Mouse (Mus musculus): ENCODE measurements around the gene Etfrf1. TPM values are rescaled to one million over a fixed set of nuclear protein-coding genes. Genes with fewer than 3 reads are reported as not detected.
A peak's percentile ranks its signal among the peaks of the same experiment; 100 is the strongest.

Gene Etfrf1
- total RNA-seq, 2 experiments from 2014 or later: 51.1 to 66.7 TPM

DNA sequence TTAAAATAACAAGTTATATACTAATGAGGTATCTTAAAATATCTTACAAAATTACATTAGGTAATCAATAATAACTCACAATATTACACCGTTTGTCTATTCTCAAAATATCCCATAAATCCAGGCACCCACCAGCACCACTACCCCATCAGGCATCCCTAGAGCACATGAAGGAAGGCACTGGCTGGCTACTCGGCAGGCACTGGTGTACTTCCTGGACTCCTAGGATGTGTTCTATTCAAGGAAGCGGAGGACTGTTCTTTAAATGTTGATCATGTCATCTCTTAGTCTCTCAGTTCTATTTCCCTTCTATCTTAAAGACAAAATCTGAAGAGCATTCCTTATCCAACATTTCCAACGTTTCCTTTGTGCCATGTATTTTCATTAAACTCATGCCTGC lies 26.2 kb downstream of the Etfrf1 start:
- intact Hi-C loops (cut with DNase I): no loop called here
- no peak overlapping the region for H3K4me3 ChIP-seq
- no peak for TF ChIP-seq CTCF (IDR thresholded peaks at IDR 0.05)
- no peak for DNase-seq
- no peak overlapping the region for H3K27ac ChIP-seq

DNA sequence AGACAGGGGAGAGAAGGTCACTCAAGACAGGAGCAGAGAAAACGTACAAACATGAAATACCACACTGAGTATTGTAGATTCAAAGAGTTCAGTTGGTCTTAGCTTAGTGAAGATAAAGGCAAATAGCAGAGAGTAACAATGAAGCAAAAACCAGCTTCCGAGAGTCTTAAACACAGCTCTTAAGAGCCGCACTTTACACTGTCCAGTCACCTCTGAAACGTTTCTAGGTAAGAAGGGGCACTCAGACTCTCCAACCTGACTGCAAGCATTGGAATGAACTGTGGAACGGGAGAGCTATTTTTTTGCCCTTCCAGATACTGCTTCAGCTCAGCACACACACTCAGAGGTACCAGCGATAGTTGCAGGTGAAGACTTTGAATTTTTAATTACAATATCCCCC lies 29.4 kb downstream of the Etfrf1 start:
- no peak for TF ChIP-seq CTCF (IDR thresholded peaks at IDR 0.05)
- intact Hi-C loops (cut with DNase I): no loop called here

DNA sequence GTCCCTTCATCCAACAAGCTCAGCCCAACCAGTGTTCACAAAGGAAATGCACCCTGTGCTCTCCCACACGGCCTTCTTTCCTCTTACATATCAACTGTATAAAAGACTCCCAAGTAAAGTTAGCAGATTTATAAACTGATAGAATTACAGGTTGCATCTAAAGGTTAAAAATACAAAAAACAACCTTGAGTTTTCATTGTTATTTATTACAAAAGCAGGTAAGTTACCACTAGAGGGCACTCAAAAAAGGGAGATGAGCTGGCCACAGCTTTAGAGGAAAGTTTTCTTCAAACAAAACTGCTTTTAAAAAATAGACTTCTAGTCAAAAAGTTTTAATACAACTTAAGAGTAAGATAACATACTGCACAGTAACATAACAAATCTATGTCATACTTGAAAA lies 31.6 kb downstream of the Etfrf1 start:
- no peak for DNase-seq
- Histone ChIP-seq H3K27ac (no peak overlapping the region), H3K4me3 (no peak overlapping the region)
- intact Hi-C loops (cut with DNase I): loop anchor here (1.0 kb wide), 1 partner anchor 100 kb away; no protein-coding TSS in a partner anchor
- peak; percentile 74 for TF ChIP-seq CTCF (IDR thresholded peaks at IDR 0.05)

More for the DNA sequence above, 29.4 kb downstream of the Etfrf1 start:
- DNase-seq: no peak
- Histone ChIP-seq H3K27ac (no peak overlapping the region), H3K4me3 (no peak overlapping the region)

DNA sequence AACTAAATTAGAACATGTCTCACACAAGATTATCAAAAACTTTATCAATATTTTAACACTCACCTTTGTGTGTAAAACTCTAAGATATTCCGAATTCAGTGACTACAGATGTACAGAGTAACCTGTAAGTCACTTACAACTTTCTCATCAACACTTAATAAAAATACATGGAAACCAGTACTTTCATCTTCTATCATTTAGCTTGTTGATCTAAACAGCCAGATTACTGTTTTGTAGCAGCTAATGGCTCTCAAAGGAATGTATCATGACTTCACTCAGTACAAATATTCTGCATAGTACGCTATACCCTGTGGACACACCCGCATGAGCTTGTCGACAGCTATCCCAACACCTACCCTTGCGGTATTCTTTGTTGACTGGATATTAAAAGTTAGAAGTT lies 35.9 kb downstream of the Etfrf1 start:
- Histone ChIP-seq H3K4me3 (no peak overlapping the region), H3K27ac (no peak overlapping the region)
- DNase-seq: no peak
- TF ChIP-seq CTCF (IDR thresholded peaks at IDR 0.05): no peak
- intact Hi-C loops (cut with DNase I): loop anchor here (5.0 kb wide), 1 partner anchor 35 kb away; the partner anchor contains the start of genes Casc1 and Etfrf1

DNA sequence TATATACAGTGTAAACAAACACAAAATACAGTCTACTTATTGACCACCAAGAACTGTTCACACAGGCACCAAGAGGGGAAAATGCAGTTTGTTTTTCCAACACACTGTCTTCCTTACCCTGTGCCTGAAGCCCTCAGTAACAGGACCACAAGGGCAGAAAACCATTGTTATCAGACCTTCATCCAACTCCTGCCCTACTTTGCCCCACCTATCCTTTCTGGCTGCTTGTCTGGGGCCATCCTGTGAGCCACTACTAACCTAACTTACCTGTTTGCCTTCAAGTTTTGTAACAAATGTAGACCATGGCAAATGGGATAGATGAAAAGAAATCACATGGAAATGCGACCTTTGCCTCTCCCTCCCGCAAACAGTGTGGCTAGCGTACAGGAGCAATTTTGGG lies 37.0 kb downstream of the Etfrf1 start:
- intact Hi-C loops (cut with DNase I): loop anchor here (2.0 to 5.0 kb wide), 2 partner anchors 36 to 93 kb away; partner anchors contain the start of genes Casc1 and Etfrf1
- peak overlapping the region; percentile 82 for H3K4me3 ChIP-seq
- DNase-seq: no peak
- no peak overlapping the region for H3K27ac ChIP-seq
- no peak for TF ChIP-seq CTCF (IDR thresholded peaks at IDR 0.05)

DNA sequence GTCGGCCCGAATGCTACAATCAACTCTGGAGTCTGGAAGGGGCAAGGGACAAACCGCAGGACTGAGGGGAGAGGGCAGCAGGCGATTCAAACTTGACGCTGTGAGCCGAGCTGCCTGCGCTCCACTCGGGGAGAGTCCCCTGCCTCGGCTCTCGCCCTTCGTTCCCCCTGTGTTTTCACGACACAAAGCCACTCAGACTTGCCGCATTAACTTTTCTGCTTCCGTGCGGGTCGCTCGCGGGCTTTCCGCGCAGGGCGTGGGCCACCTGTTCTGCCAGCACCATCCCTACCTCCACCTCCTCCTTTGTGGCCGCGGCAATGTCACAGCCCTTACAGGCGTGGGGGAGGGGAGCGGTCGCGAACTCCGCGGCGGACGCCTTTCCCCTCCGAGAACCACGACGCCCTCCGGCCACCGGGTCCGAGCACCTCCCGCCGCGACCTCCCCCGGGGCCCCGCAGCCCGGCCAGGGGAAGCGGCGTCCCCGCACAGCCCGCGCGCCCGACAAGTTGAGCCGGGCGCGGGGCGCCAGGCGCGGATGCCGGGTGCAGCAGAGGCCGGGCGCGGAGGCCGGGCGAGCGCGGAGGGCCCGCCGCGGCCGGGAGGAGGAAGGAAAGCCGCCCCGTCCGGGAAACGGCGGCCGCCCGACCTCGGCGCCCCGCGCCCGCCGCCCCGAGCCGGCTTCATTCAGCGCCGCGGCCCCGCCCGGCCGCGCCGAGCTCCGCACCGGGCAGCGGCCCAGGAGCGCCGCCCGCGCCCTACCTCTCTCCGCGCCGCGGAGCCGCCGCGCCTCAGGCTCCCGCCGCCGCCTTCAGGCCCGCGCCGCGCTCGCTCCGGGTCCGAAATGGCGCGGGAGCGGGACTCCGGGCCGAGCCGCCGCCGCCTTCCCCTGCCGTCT lies 38.6 kb downstream of the Etfrf1 start:
- no peak for TF ChIP-seq CTCF (IDR thresholded peaks at IDR 0.05)
- intact Hi-C loops (cut with DNase I): loop anchor here (2.0 to 5.0 kb wide), 3 partner anchors 37 to 91 kb away; partner anchors contain the start of genes Casc1 and Etfrf1
- H3K4me3 ChIP-seq: peak overlapping the region; percentile 82
- peak overlapping the region; percentile 87 for H3K27ac ChIP-seq
- peak; percentile 68 for DNase-seq

DNA sequence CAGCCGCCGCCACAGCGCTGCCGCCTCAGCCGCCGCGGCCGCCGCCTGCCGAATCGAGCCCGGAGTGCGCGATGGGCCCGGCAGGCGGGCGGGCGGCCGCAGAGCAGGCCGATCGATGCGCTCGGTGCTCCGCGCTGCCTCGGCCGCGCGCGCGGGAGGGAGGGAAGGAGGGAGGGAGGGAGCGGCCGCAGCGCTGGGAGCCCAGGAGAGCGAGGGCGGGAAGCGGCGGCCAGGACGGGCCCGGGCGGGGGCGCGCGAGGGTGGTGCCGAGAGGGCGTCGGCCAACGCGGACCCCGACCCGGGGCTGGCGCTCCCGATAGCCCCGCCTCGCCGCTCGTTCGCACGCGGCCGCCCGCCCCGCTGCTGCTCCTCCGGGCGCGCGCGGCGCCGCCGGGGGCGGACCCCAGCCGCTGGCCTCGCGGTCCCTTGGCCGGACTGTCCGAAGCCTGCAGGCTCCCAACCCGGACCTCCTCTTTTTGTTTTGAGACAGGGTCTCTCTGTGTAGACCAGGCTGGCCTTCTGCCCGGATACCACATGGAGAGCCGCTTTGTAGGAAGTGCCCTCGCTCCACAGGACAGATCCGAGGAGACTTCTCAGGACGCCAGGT lies 39.4 kb downstream of the Etfrf1 start, which contains the start of gene Kras:
Gene Kras (minus strand): TSS at position 55 of the 607 bp plus-strand sequence.
- TF ChIP-seq CTCF (IDR thresholded peaks at IDR 0.05): no peak
- DNase-seq: peak; percentile 97
- H3K4me3 ChIP-seq: peak within 1 kb of the TSS; percentile 82
- intact Hi-C loops (cut with DNase I): loop anchor here (5.0 kb wide), 1 partner anchor 47 kb away; no protein-coding TSS in a partner anchor
- peak within 1 kb of the TSS; percentile 87 for H3K27ac ChIP-seq

DNA sequence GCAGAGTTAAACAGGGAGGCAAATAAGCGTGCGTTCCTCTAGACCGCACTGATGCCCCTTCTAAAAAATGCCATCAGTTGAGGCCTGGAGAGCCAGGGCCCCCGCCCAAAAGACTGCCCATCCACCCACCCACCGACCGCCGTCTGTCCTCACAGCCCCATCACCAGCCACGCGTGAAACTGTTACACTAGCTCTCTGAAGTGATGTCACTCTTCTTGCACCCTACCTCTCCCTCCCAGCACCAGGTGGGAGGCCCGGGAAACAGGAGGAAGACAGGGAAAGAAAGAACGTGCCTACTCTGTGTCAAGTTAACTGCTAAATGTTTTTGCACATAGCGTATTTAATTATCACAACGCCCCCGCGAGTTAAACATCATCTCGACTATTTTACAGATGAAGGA lies 39.9 kb downstream of the Etfrf1 start:
- no peak for DNase-seq
- no peak for TF ChIP-seq CTCF (IDR thresholded peaks at IDR 0.05)
- peak overlapping the region; percentile 87 for H3K27ac ChIP-seq
- intact Hi-C loops (cut with DNase I): loop anchor here (5.0 kb wide), 1 partner anchor 46 kb away; no protein-coding TSS in a partner anchor
- H3K4me3 ChIP-seq: peak overlapping the region; percentile 82

DNA sequence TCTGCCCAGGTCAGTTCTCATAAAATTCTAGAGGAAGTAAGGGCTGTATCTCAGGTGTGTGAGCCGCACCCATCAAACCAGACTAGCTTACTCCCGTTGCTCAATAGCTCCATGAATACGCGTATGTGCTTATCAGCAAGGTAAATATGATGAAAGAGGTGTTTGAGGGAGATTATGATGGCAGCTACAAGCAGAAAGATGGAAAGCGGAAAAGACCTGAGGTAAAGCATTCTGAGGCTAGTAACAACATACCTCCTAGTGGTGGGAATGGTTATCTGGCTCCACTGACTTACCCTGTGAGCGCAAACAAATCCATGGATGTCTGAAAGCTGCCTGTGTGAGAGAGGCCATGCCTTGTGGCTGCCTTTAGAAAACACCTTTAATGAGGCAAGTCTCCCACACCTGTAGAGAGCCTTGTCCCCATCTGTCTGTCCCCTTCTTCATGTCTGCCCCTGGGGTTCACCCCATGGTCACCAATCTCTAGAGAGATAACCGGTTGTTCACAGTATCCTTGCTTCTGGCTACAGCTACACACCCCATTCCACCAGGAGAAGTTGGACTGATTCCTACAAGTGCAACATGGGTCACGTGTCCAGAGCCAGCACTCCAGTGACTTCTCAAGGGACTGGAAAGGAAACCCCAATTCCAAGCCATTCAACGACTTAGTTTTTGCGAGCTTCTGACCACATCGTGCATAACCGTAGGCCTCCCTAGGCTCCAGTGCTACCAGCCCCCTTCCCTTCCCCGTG lies 45.2 kb downstream of the Etfrf1 start:
- intact Hi-C loops (cut with DNase I): no loop called here
- TF ChIP-seq CTCF (IDR thresholded peaks at IDR 0.05): no peak
- DNase-seq: no peak
- peak overlapping the region; percentile 46; the same call in 1 of the 2 replicates for H3K27ac ChIP-seq
- 0 out of 2 replicates have a peak overlapping the region, but pooled peaks have one; percentile 11 for H3K4me3 ChIP-seq

DNA sequence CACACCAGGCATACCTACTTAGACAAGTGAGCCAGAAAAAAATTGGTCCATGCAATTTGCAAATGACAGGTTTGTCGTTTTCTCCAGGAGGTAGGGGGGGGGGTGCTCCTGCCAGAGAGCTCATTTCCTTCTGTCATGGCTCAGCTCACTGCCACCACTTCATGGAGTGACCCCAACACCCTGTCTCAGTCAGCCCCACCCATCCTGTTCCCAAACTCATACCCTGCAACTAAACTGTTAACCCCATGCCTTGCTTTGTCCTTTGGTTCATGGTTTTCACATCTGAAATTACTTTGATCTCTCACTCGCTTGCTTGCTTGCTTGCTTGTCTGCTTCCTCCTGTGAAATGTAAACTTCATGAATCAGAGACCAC lies 45.8 kb downstream of the Etfrf1 start:
- intact Hi-C loops (cut with DNase I): no loop called here
- Histone ChIP-seq H3K27ac (no peak overlapping the region), H3K4me3 (0 out of 2 replicates have a peak overlapping the region, but pooled peaks have one; percentile 11)
- TF ChIP-seq CTCF (IDR thresholded peaks at IDR 0.05): no peak
- DNase-seq: no peak

DNA sequence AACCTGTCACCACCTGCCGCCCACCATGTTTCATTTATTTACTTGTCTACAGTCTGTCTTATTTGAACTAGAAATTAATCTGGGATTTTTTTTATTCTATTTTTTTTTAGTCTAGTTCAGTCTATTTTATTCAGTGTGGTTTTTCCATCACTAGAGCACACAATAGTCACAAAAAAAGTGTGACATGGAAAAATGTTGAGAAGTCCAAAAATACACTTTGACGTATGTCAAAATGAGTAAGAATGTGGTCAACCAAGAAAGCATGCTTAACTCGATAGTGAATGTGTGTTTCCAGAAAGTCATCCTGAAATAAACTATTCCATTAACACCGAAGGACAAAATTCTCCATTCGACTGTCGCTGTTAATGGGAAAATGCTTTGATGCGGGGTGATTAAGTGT lies 51.4 kb downstream of the Etfrf1 start:
- Histone ChIP-seq H3K27ac (no peak overlapping the region), H3K4me3 (no peak overlapping the region)
- intact Hi-C loops (cut with DNase I): no loop called here
- DNase-seq: no peak
- no peak for TF ChIP-seq CTCF (IDR thresholded peaks at IDR 0.05)

Other genes with a start within 250 kb of the Etfrf1 start
- under 1 TPM; 0.64 to 0.66 TPM for gene Bcat1, start 134.9 kb upstream of the Etfrf1 start, total RNA-seq (2021)
- under 1 TPM; 0.31 to 0.61 TPM for gene Lrmp, start 95.5 kb upstream of the Etfrf1 start, total RNA-seq (2021)
- under 1 TPM; 0.18 to 0.36 TPM for gene Casc1, start 129 bp upstream of the Etfrf1 start, total RNA-seq (2021)
- gene Kras, start 39.1 kb downstream of the Etfrf1 start, total RNA-seq (2021): 10 to 100 TPM; 13.2 to 21.2 TPM